In the genomic region with DNA sequence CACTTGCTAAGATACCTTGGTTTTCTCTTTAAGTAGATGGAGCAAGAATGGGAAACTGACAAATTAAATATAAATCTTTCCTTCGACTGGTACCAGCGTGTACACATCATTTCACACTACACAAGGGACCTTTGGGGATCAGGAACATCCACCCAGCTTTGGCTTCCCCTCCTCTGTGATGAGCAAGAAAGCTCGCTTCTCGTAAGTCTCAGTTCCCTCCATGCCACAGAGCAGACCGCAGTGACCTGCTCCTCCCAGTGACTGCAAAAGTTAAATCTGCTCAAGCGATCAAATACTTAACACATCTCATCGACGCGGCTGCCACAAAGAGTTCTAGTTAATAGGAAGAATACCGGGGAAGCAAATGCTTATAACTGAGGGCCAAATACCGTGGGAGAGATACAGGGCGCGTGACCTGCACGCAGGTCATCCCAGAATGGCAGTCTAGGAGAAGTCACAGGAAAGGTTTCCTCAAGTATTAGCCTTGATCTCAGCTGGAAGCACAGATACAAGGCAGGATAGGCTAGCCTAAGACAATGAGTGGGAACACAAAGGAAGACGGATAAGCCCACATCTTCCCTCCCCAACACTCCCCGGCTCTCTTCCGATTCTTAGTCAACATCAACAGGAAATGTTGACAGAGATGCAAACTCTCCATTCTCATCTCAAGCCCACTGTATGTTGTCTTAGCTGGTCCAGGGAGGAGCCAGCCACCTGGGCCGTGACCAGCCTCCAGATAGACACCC, we compare ENCODE assay signal across 27 mouse cellular contexts. TPM values are rescaled to one million over a fixed set of nuclear protein-coding genes. Genes with fewer than 3 reads are reported as not detected.
DNase-seq lines count a peak whose midpoint lies in the region; ATAC-seq and TF ChIP-seq lines count a peak whose summit lies in the region.
"Had no signal": no experiment of that assay in that cellular context is flagged by ENCODE, and none has a peak within 500 bp of the region (broad histone marks: within the 10 kb centered on the region; RNA-seq: fewer than 3 reads in every experiment).

No protein-coding gene starts in this region.

- DNase-seq in kidney, postnatal 0 days (ENCODE audit: low spot score) = peak; percentile 33
- no peak for DNase-seq in kidney, adult 9 months
- peak; percentile 56 for DNase-seq in CH12.LX (ENCODE audit: extremely low read depth)
- DNase-seq in limb, embryonic 10.5 days (ENCODE audit: low spot score) = no peak
- DNase-seq in ovary, postnatal 10 days (ENCODE audit: low spot score) = no peak
- DNase-seq: B cell, adult 2 months; cerebellum, adult 18-20 months; cerebellum, postnatal 14 days; gastrocnemius, postnatal 25 days; heart, adult 2 months; kidney, adult 18-20 months; kidney, postnatal 36 days; layer of hippocampus, adult 9-11 months; left cerebral cortex, postnatal 4 days; liver, embryonic 13.5 days; right cerebral cortex, adult 18-20 months; right cerebral cortex, postnatal 4 days; thymus, postnatal 25 days had no signal

- TF ChIP-seq CTCF in kidney, postnatal 0 days (IDR thresholded peaks at IDR 0.05; ENCODE audit: low read depth) = no peak
- TF ChIP-seq CTCF in CH12.LX (conservative IDR thresholded peaks at IDR 0.05 in 1 of 2, IDR thresholded peaks at IDR 0.05 in 1 of 2; ENCODE audit: low read depth in 2 of 2, low read length in 2 of 2) (no peak), ES-Bruce4 (IDR thresholded peaks at IDR 0.05; ENCODE audit: low read depth, low read length) (no peak)

- no peak overlapping the region for H3K4me3 ChIP-seq in kidney, postnatal 0 days (replicated peaks; ENCODE audit: low read depth, low read length)
- H3K4me3 ChIP-seq in CH12.LX (replicated peaks in 1 of 3; ENCODE audit: low read depth in 2 of 3, low read length in 2 of 3, poor library complexity in 1 of 3) (no peak overlapping the region), ES-Bruce4 (ENCODE audit: low read depth, low read length) (no peak overlapping the region)
- no peak overlapping the region for H3K4me3 ChIP-seq in limb, embryonic 10.5 days
- H3K4me3 ChIP-seq: heart, adult 2 months; liver, embryonic 13.5 days; lung, embryonic 15.5 days; megakaryocyte, embryonic 14.5 days; midbrain, embryonic 13.5 days; myocyte; stomach, embryonic 15.5 days had no signal

- no peaks in the 10 kb centered on the region for H3K36me3 ChIP-seq in kidney, postnatal 0 days (ENCODE audit: insufficient read depth, low read length)
- H3K36me3 ChIP-seq in CH12.LX (replicated peaks in 1 of 2; ENCODE audit: control insufficient read depth in 1 of 2, insufficient read depth in 1 of 2, low read length in 1 of 2) (no peaks in the 10 kb centered on the region), ES-Bruce4 (ENCODE audit: control insufficient read depth, insufficient read depth, low read length, poor library complexity, severe bottlenecking) (no peaks in the 10 kb centered on the region)
- H3K36me3 ChIP-seq in limb, embryonic 10.5 days = peaks cover 12% of the 10 kb centered on the region
- H3K36me3 ChIP-seq: lung, embryonic 15.5 days; midbrain, embryonic 13.5 days; stomach, embryonic 15.5 days had no signal

- H3K9me3 ChIP-seq in kidney, postnatal 0 days (replicated peaks; ENCODE audit: low read length) = no peaks in the 10 kb centered on the region
- no peaks in the 10 kb centered on the region for H3K9me3 ChIP-seq in CH12.LX (replicated peaks; ENCODE audit: low read length)
- no peaks in the 10 kb centered on the region for H3K9me3 ChIP-seq in ES-Bruce4 (replicated peaks; ENCODE audit: control insufficient read depth, insufficient read depth, low read length, poor library complexity, severe bottlenecking)
- no peaks in the 10 kb centered on the region for H3K9me3 ChIP-seq in limb, embryonic 10.5 days (replicated peaks)
- H3K9me3 ChIP-seq: liver, embryonic 13.5 days; lung, embryonic 15.5 days; midbrain, embryonic 13.5 days; stomach, embryonic 15.5 days had no signal

- H3K4me2 ChIP-seq in kidney, postnatal 0 days (ENCODE audit: low read length) = no peak overlapping the region
- H3K4me2 ChIP-seq in CH12.LX (ENCODE audit: insufficient read depth, low read depth, poor library complexity, severe bottlenecking) = peak overlapping the region; percentile 69
- H3K4me2 ChIP-seq: hindbrain, embryonic 14.5 days; liver, embryonic 13.5 days; lung, embryonic 15.5 days; midbrain, embryonic 13.5 days; stomach, embryonic 15.5 days had no signal

- H3K79me2 ChIP-seq in CH12.LX (replicated peaks; ENCODE audit: control insufficient read depth, extremely low read depth, insufficient read depth, poor library complexity, severe bottlenecking) = no peaks in the 10 kb centered on the region

- dilution Hi-C loops in CH12.LX (cut with MboI; ENCODE audit: extremely low pct_ligation_motif_present, extremely low pct_unique_long_range_greater_than_20kb, low sequenced_read_pairs) = no loop called here

- no peak for TF ChIP-seq RAD21 in CH12.LX (IDR thresholded peaks at IDR 0.05; ENCODE audit: low read depth, low read length)

- no peak for ATAC-seq in kidney, postnatal 0 days (replicated peaks; ENCODE audit: low FRiP score, low read depth)
- no peak for ATAC-seq in megakaryocyte progenitor cell, adult 5-6 weeks (replicated peaks; ENCODE audit: poor library complexity)
- ATAC-seq: inflammation-experienced regulatory T-cells, adult 6 months; midbrain, embryonic 13.5 days had no signal

- no peaks in the 10 kb centered on the region for H3K4me1 ChIP-seq in kidney, postnatal 0 days (replicated peaks; ENCODE audit: insufficient read depth, low read length)
- H3K4me1 ChIP-seq in CH12.LX (ENCODE audit: control insufficient read depth in 1 of 2, insufficient read depth in 2 of 2) (peaks cover 21 to 53% of the 10 kb centered on the region in 2 experiments), ES-Bruce4 (ENCODE audit: control insufficient read depth, insufficient read depth, low read length) (peaks cover 9% of the 10 kb centered on the region)
- peaks cover 13% of the 10 kb centered on the region for H3K4me1 ChIP-seq in limb, embryonic 10.5 days
- H3K4me1 ChIP-seq: lung, embryonic 15.5 days; megakaryocyte, embryonic 14.5 days; midbrain, embryonic 13.5 days; stomach, embryonic 15.5 days had no signal

- TF ChIP-seq POLR2A in CH12.LX (IDR thresholded peaks at IDR 0.05; ENCODE audit: low read depth, low read length) (no peak), ES-Bruce4 (IDR thresholded peaks at IDR 0.05; ENCODE audit: insufficient read depth, low read length) (no peak)

- no peak overlapping the region for H3K27ac ChIP-seq in kidney, postnatal 0 days
- H3K27ac ChIP-seq in CH12.LX (ENCODE audit: insufficient read depth, low read depth) = no peak overlapping the region
- 0 out of 2 replicates have a peak overlapping the region, but pooled peaks have one; percentile 1 for H3K27ac ChIP-seq in ES-Bruce4 (ENCODE audit: insufficient read depth, low read length)
- 0 out of 2 replicates have a peak overlapping the region, but pooled peaks have one; percentile 9 for H3K27ac ChIP-seq in limb, embryonic 10.5 days
- H3K27ac ChIP-seq: heart, adult 2 months; hindbrain, embryonic 14.5 days; liver, embryonic 13.5 days; lung, embryonic 15.5 days; midbrain, embryonic 13.5 days; stomach, embryonic 15.5 days had no signal

- in situ Hi-C loops in CH12.LX (cut with MboI; ENCODE audit: low pct_ligation_motif_present, low pct_unique_long_range_greater_than_20kb, low sequenced_read_pairs) = loop anchor here (5.0 kb wide), 1 partner anchor 47 kb away; no protein-coding TSS in a partner anchor

- no peak overlapping the region for H3K9ac ChIP-seq in kidney, postnatal 0 days (ENCODE audit: low read depth, low read length)
- no peak overlapping the region for H3K9ac ChIP-seq in CH12.LX (ENCODE audit: insufficient read depth, low read depth)
- no peak overlapping the region for H3K9ac ChIP-seq in ES-Bruce4 (ENCODE audit: low read depth, poor library complexity, severe bottlenecking)
- H3K9ac ChIP-seq: hindbrain, embryonic 14.5 days; liver, embryonic 13.5 days; lung, embryonic 15.5 days; midbrain, embryonic 13.5 days; stomach, embryonic 15.5 days had no signal

- TF ChIP-seq EP300 in CH12.LX (IDR thresholded peaks at IDR 0.05; ENCODE audit: low read length) = peak; percentile 72
- no peak for TF ChIP-seq EP300 in ES-Bruce4 (IDR thresholded peaks at IDR 0.05; ENCODE audit: insufficient read depth, low read depth, low read length)

- WGBS in kidney, postnatal 0 days = 70% methylated on average over 18 of the region's 18 CpGs
- WGBS in limb, embryonic 10.5 days = 86% methylated on average over 18 of the region's 18 CpGs

- no peaks in the 10 kb centered on the region for H3K27me3 ChIP-seq in kidney, postnatal 0 days (ENCODE audit: insufficient read depth, low read length)
- no peaks in the 10 kb centered on the region for H3K27me3 ChIP-seq in CH12.LX (replicated peaks)
- no peaks in the 10 kb centered on the region for H3K27me3 ChIP-seq in ES-Bruce4 (ENCODE audit: control insufficient read depth, insufficient read depth, low read length, poor library complexity, severe bottlenecking)
- no peaks in the 10 kb centered on the region for H3K27me3 ChIP-seq in limb, embryonic 10.5 days (ENCODE audit: low read depth, poor library complexity, severe bottlenecking)
- H3K27me3 ChIP-seq: liver, embryonic 13.5 days; lung, embryonic 15.5 days; midbrain, embryonic 13.5 days; stomach, embryonic 15.5 days had no signal

TF ChIP-seq in CH12.LX, 34 proteins besides CTCF, POLR2A, EP300 and RAD21:
- TF ChIP-seq CHD1 (IDR thresholded peaks at IDR 0.05; ENCODE audit: low read depth, low read length) = no peak
- no peak; the same call in 1 of the 2 replicates for TF ChIP-seq ETS1 (conservative IDR thresholded peaks at IDR 0.05; ENCODE audit: low read depth, low read length)
- TF ChIP-seq MEF2A (IDR thresholded peaks at IDR 0.05; ENCODE audit: borderline replicate concordance, low read depth, low read length) = no peak
- TF ChIP-seq ZC3H11A (IDR thresholded peaks at IDR 0.05; ENCODE audit: low read depth, low read length) = no peak
- TF ChIP-seq IRF4 (IDR thresholded peaks at IDR 0.05; ENCODE audit: low read depth, low read length) = peak; percentile 57; the same call in 1 of the 2 replicates
- peak; percentile 29; the same call in 1 of the 2 replicates for TF ChIP-seq TCF12 (IDR thresholded peaks at IDR 0.05; ENCODE audit: low read depth, low read length)
- TF ChIP-seq JUND (conservative IDR thresholded peaks at IDR 0.05; ENCODE audit: low read depth, low read length) = 0 out of 2 replicates have a peak, but pooled peaks have one; percentile 43
- no peak for TF ChIP-seq E2F4 (IDR thresholded peaks at IDR 0.05; ENCODE audit: insufficient replicate concordance, low read depth, low read length)

RNA-seq across cellular contexts. Expression of a gene that starts 9.6 kb away (rescaled TPM):
- 25.5 and 27.7 TPM in 2 replicates for polyA plus RNA-seq in kidney, postnatal 0 days (2015; fragmentation: Nextera tagmentation; extraction: Ambion mirVana)
- total RNA-seq in CH12.LX (2012; rRNA removed) (1.0 and 1.5 TPM in 2 replicates), CH12.LX (2014; rRNA removed) (1.4 TPM in 2 replicates)
- polyA plus RNA-seq in CH12.LX (2012; ENCODE audit: insufficient read length, low read depth) (1.6 and 1.8 TPM in 2 replicates), ES-Bruce4 (2011; ENCODE audit: insufficient read depth, insufficient read length, low read depth, missing spikeins) (57.1 and 59.5 TPM in 2 replicates)
- 13.5 and 15.0 TPM in 2 replicates for polyA plus RNA-seq in limb, embryonic 10.5 days (2016; fragmentation: Nextera tagmentation; extraction: Ambion mirVana)
- 9.8 and 11.0 TPM in 2 replicates for total RNA-seq in megakaryocyte progenitor cell, adult 5-6 weeks (2015)
- total RNA-seq in megakaryocyte progenitor cell, adult 5-6 weeks (2017) = 10.5 and 11.8 TPM in 2 replicates

Comparison
In these comparisons a context has a peak if more than half of its experiments do, and no peak if none do; other contexts are left out.
1. DNase-seq: peak in kidney, postnatal 0 days (single experiment) and CH12.LX (single experiment); none in kidney, adult 9 months (single experiment), limb, embryonic 10.5 days (single experiment) and ovary, postnatal 10 days (single experiment).
2. H3K27ac ChIP-seq: peak in ES-Bruce4 (single experiment) and limb, embryonic 10.5 days (single experiment); none in kidney, postnatal 0 days (single experiment) and CH12.LX (single experiment).